Mouse (Mus musculus) cerebellum, postnatal 10 days (tissue): ENCODE data around the gene Gm20403.
"Not testable (repeated sequence)": the region's sequence is repeated elsewhere in the genome, so short reads cannot be mapped to it uniquely, and the experiment has no call there.

Experiments used
- DNase-seq, 2 experiments: peaks; one replicate each; pipeline ENCODE4 v3.0.0; 2021; ENCODE audit warnings: mixed read lengths in 2 of 2

Gm20403 gene

DNA sequence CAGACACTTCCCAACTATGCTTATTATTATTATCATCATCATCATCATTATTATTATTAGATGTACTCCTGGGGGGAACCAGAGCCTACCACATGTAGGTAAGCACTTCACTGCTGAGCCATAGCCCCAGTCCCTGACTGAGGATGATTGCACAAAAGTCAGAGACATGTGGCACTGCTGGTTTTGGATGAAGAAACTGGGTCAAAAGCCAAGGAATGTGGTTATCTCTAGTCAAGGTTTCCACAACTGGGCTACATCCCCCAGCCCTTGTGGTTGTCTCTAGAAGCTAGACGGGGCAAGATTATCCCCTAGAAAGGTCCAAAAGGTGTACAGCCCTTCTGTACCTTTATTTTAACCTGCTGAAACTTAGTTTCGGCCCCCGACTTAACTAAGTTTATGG is 6.5 kb upstream of the Gm20403 start:
- no peak for DNase-seq

GRCm38 (mm10) chr12:54988323-54988850 is 2.1 kb upstream of the Gm20403 start:
- no peak for DNase-seq

GRCm38 (mm10) chr12:54987156-54987555 is 827 bp upstream of the Gm20403 start:
- DNase-seq: no peak

GRCm38 (mm10) chr12:54985257-54986051 is 875 bp downstream of the Gm20403 start:
- DNase-seq: peak; percentile 65 to 68

DNA sequence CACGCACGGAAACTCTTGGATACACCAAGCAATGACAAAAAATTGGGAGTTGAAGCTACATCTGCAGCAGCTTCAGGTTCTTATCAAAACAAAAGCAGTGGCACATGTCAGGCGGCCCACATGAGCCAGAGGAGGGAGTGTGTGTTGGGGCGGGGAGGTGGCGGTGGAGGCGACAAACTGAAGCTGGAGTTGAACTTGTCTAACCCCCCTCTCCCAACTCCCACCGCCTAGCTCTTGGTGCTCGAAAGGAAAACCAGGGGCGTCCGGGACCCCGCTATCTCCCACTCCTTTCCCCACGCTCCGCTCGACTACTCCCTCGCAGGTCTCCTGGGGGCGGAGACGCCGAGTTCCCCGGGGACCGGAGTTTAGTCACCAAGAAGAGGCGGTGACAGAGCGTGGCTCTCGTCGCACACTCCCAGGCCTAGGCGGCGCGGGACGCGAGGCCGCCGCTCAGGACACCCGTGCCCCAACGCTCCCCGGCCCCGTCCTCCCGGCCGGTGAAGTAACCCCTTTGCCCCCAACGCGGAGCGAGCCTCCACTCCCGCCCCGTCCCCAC is 1.6 kb downstream of the Gm20403 start:
- peak; percentile 63 to 70 for DNase-seq

- DNase-seq: no peak
These were observed 3.2 kb downstream of the Gm20403 start for GRCm38 (mm10) chr12:54982935-54983715.

DNA sequence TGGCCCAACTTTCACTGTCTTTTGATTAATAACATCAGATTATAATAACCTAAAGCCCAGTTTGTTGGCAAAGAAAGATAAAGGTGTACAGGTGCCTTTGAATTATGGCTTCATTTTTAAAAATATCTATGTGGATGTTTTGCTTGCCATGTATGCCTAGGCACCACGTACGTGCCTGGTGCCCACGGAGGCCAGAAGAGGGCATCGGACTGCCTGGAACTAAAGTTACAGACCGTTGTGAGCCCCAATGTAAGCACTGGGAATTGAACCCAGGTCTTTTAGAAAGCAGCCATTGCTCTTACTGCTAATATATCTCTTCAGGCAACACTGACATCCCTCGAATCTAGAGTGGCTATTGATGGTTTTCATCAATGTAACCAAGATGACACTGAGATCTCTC is 4.4 kb downstream of the Gm20403 start:
- DNase-seq: peak in 1 of 2 experiments; percentile 2

- DNase-seq: no peak
These were observed 5.4 kb downstream of the Gm20403 start for GRCm38 (mm10) chr12:54980939-54981338.

- DNase-seq: no peak
These were observed 5.8 kb downstream of the Gm20403 start for GRCm38 (mm10) chr12:54980532-54980931.

- DNase-seq: no peak
These were observed 17.3 kb downstream of the Gm20403 start for GRCm38 (mm10) chr12:54969033-54969432.

DNA sequence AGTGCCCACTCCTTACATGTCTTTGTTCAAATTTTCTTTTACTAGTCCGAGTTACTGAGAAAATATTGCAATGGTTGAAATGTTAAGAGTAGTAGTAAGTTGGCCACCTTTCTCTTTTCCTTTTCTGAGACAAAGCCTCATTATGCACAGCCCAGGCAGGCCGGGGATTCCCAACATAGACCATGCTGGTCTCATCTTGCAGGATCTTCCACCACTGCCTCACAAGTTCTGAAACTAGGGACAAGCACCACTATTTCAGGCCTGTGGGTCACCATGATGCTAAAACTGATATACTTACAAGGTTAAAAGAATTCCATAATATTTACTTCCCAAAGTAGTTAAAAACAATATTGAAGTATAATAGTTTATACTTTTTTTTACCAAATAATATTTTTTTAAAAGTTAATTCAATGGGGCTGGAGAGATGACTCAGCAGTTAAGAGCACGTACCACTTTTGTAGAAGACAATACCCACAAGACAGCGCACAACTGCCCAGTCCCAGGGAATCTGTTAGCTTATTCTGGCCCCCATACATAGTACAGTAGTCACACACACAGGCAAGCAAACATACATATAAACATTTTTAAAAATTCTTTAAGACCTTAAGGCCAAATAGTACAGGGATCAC is 20.7 kb downstream of the Gm20403 start:
- DNase-seq: no peak

- DNase-seq: no peak
These were observed 26.8 kb downstream of the Gm20403 start for GRCm38 (mm10) chr12:54959569-54959968.

GRCm38 (mm10) chr12:54956974-54957373 is 29.4 kb downstream of the Gm20403 start:
- no peak for DNase-seq

- DNase-seq: no peak
These were observed 29.9 kb downstream of the Gm20403 start for GRCm38 (mm10) chr12:54956457-54956856.

GRCm38 (mm10) chr12:54946116-54946515 is 40.2 kb downstream of the Gm20403 start:
- no peak for DNase-seq

- DNase-seq: not testable (repeated sequence)
These were observed 43.7 kb downstream of the Gm20403 start for GRCm38 (mm10) chr12:54942586-54943157.

- not testable (repeated sequence) for DNase-seq
These were observed 48.6 kb downstream of the Gm20403 start for GRCm38 (mm10) chr12:54937581-54938343.
